Mouse (Mus musculus): ENCODE measurements around the gene Cd22. TPM values are rescaled to one million over a fixed set of nuclear protein-coding genes. Genes with fewer than 3 reads are reported as not detected.
"Not testable (repeated sequence)": the region's sequence is repeated elsewhere in the genome, so short reads cannot be mapped to it uniquely, and the experiment has no call there.

The Cd22 gene
- not detected in 2 replicates for polyA plus RNA-seq (2016; fragmentation: Nextera tagmentation; extraction: Ambion mirVana)

DNA sequence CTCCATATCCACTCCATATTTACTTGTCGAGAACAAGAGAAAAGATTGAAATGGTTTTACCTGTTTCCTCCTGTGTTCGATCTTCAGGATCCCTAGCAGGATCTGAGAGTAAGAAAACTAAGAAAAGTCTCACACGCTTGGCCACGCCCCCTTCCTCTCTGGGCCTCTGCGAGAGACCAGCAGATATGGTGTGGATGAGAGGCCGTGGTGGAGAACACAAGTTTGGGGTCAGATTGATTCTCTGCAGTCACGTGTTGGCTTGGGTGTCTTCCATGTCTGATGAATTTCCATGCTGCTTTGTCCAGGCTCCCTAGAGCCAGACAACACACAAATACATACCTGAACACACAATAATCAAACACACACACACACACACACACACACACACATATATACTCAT lies at the start of gene Cd22:
Gene Cd22, minus strand, starts transcription at position 167 of the 400 bp plus-strand sequence.
- Histone ChIP-seq H3K4me3 (replicated peaks) (no peak within 1 kb of the TSS), H3K36me3 (replicated peaks) (no peaks in the 10 kb centered on the region), H3K4me2 (no peak within 1 kb of the TSS), H3K9ac (no peak within 1 kb of the TSS), H3K9me3 (no peaks in the 10 kb centered on the region), H3K27ac (no peak within 1 kb of the TSS), H3K4me1 (no peaks in the 10 kb centered on the region), H3K27me3 (no peaks in the 10 kb centered on the region)
- no peak for ATAC-seq (ENCODE audit: low FRiP score)
- WGBS: 69% methylated on average over 7 of the region's 7 CpGs

DNA sequence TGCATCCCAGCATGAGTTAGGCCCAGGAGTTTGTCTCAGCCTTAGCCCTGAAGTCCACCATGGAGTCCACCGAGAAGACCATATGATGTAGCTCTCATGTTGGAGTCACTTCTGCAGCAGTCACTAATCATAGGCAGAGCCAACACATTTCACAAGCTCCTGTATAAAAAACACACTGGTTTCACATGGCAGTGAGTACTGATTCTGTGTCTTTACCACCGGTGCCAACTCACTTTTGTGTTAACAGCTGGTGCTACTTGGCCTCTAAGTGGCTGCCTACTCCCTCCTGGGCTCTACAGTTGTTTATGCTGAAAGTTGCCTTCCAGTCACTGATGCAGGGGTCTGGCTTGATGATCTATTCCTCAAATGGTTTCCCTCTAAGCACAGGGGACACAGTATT lies 44.4 kb upstream of the Cd22 start, which contains the start of gene Hamp2:
Gene Hamp2, minus strand, starts transcription at position 101 of the 400 bp plus-strand sequence.
- not testable (repeated sequence) for H3K4me3 ChIP-seq (replicated peaks); H3K4me1 ChIP-seq; H3K27ac ChIP-seq; H3K4me2 ChIP-seq; H3K9ac ChIP-seq; ATAC-seq (ENCODE audit: low FRiP score); H3K27me3 ChIP-seq; H3K36me3 ChIP-seq (replicated peaks); H3K9me3 ChIP-seq
- WGBS: 83% methylated on average over 2 of the region's 2 CpGs

GRCm38 (mm10) chr7:30924071-30924470 lies 43.9 kb upstream of the Cd22 start:
- H3K27me3 ChIP-seq: no peaks in the 10 kb centered on the region
- H3K9me3 ChIP-seq: no peaks in the 10 kb centered on the region
- no peaks in the 10 kb centered on the region for H3K36me3 ChIP-seq (replicated peaks)
- H3K9ac ChIP-seq: no peak overlapping the region
- no peaks in the 10 kb centered on the region for H3K4me1 ChIP-seq
- no peak overlapping the region for H3K27ac ChIP-seq
- H3K4me3 ChIP-seq (replicated peaks): no peak overlapping the region
- no peak for ATAC-seq (ENCODE audit: low FRiP score)
- H3K4me2 ChIP-seq: no peak overlapping the region
- 69% methylated on average over 3 of the region's 3 CpGs for WGBS

- not testable (repeated sequence) for H3K9me3 ChIP-seq; H3K4me2 ChIP-seq; H3K27ac ChIP-seq; H3K4me1 ChIP-seq; H3K27me3 ChIP-seq; H3K4me3 ChIP-seq (replicated peaks); H3K36me3 ChIP-seq (replicated peaks); H3K9ac ChIP-seq; ATAC-seq (ENCODE audit: low FRiP score)
- WGBS: 46% methylated on average over 3 of the region's 3 CpGs
These were observed 42.3 kb upstream of the Cd22 start for GRCm38 (mm10) chr7:30922490-30922889.

GRCm38 (mm10) chr7:30920217-30920616 lies 40.1 kb upstream of the Cd22 start:
- Histone ChIP-seq H3K27me3 (no peaks in the 10 kb centered on the region), H3K9ac (no peak overlapping the region), H3K4me2 (no peak overlapping the region), H3K36me3 (replicated peaks) (no peaks in the 10 kb centered on the region), H3K27ac (no peak overlapping the region), H3K4me1 (peaks cover 4% of the 10 kb centered on the region), H3K4me3 (replicated peaks) (no peak overlapping the region), H3K9me3 (no peaks in the 10 kb centered on the region)
- 78% methylated on average over 3 of the region's 3 CpGs for WGBS
- ATAC-seq (ENCODE audit: low FRiP score): no peak

- Histone ChIP-seq H3K4me1 (peaks cover 4% of the 10 kb centered on the region), H3K27ac (no peak overlapping the region), H3K9ac (no peak overlapping the region), H3K9me3 (no peaks in the 10 kb centered on the region), H3K4me2 (no peak overlapping the region), H3K4me3 (replicated peaks) (no peak overlapping the region), H3K27me3 (no peaks in the 10 kb centered on the region), H3K36me3 (replicated peaks) (no peaks in the 10 kb centered on the region)
- ATAC-seq (ENCODE audit: low FRiP score): no peak
- WGBS: 48% methylated on average over 4 of the region's 4 CpGs
These were observed 37.1 kb upstream of the Cd22 start for GRCm38 (mm10) chr7:30917219-30917618.

GRCm38 (mm10) chr7:30916713-30917112 lies 36.6 kb upstream of the Cd22 start:
- no peak overlapping the region for H3K27ac ChIP-seq
- no peak for ATAC-seq (ENCODE audit: low FRiP score)
- peaks cover 4% of the 10 kb centered on the region for H3K4me1 ChIP-seq
- H3K36me3 ChIP-seq (replicated peaks): no peaks in the 10 kb centered on the region
- H3K9me3 ChIP-seq: no peaks in the 10 kb centered on the region
- no peak overlapping the region for H3K4me3 ChIP-seq (replicated peaks)
- no peak overlapping the region for H3K9ac ChIP-seq
- H3K27me3 ChIP-seq: no peaks in the 10 kb centered on the region
- 12% methylated on average over 6 of the region's 6 CpGs for WGBS
- H3K4me2 ChIP-seq: no peak overlapping the region

- Histone ChIP-seq H3K27me3 (no peaks in the 10 kb centered on the region), H3K27ac (no peak within 1 kb of the TSS), H3K4me2 (no peak within 1 kb of the TSS), H3K4me3 (replicated peaks) (no peak within 1 kb of the TSS), H3K9ac (no peak within 1 kb of the TSS), H3K9me3 (no peaks in the 10 kb centered on the region), H3K36me3 (replicated peaks) (no peaks in the 10 kb centered on the region), H3K4me1 (peaks cover 4% of the 10 kb centered on the region)
- WGBS: 78% methylated on average over 8 of the region's 8 CpGs
- ATAC-seq (ENCODE audit: low FRiP score): no peak
These were observed 34.6 kb upstream of the Cd22 start, which contains the start of gene Mag for GRCm38 (mm10) chr7:30914732-30915131. Mag (minus strand) TSS chr7:30914873.

- Histone ChIP-seq H3K4me3 (replicated peaks) (no peak overlapping the region), H3K9ac (no peak overlapping the region), H3K36me3 (replicated peaks) (no peaks in the 10 kb centered on the region), H3K27me3 (peaks cover 22% of the 10 kb centered on the region), H3K27ac (no peak overlapping the region), H3K4me2 (no peak overlapping the region), H3K4me1 (peaks cover 9% of the 10 kb centered on the region), H3K9me3 (no peaks in the 10 kb centered on the region)
- no peak for ATAC-seq (ENCODE audit: low FRiP score)
- 78% methylated on average over 6 of the region's 6 CpGs for WGBS
These were observed 29.6 kb upstream of the Cd22 start for GRCm38 (mm10) chr7:30909773-30910172.

- 0 out of 2 replicates have a peak overlapping the region, but pooled peaks have one; percentile 25 for H3K9ac ChIP-seq
- peaks cover 22% of the 10 kb centered on the region for H3K27me3 ChIP-seq
- H3K27ac ChIP-seq: no peak overlapping the region
- H3K9me3 ChIP-seq: no peaks in the 10 kb centered on the region
- peak; percentile 23; the same call in 1 of the 2 replicates for ATAC-seq (ENCODE audit: low FRiP score)
- H3K4me2 ChIP-seq: peak overlapping the region; percentile 55
- peak overlapping the region; percentile 30 for H3K4me3 ChIP-seq (replicated peaks)
- H3K36me3 ChIP-seq (replicated peaks): no peaks in the 10 kb centered on the region
- WGBS: 31% methylated on average over 17 of the region's 17 CpGs
- peaks cover 9% of the 10 kb centered on the region for H3K4me1 ChIP-seq
These were observed 28.9 kb upstream of the Cd22 start for GRCm38 (mm10) chr7:30908992-30909431.

DNA sequence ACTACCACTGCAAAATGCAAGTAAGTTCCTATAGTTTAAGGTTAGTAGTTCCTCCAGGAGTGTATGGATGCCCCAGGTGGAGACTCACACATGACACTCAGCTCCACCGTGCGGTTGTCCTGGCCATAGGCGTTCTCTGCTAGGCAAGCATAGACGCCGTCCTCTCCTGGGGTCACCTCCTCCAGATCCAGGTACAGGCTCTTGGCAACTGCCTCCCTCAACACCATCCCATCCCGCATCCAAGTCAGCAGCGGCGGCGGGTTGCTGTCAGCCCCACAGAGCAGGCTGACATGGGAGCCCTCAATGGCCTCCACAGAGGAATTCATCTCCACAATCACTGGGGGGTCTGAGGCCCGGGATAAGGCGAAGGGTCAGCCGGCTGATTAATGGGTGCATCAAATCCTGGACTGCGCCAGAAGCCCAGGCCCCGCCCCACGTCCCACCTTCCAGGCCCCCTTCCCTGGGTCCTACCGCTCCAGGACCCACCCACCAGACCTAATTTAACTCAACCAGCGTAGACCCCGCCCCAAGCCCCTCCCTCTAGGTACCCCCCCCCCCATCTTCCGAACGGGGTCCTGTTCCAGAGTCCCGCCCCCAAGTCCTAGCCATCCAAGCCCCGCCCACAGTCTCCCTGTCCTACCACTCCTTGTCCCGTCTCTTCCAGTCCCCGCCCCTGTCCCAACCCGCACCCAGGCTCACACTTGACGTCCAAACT lies 28.3 kb upstream of the Cd22 start:
- WGBS: 3% methylated on average over 21 of the region's 26 CpGs
- peak overlapping the region; percentile 55 for H3K4me2 ChIP-seq
- H3K9ac ChIP-seq: 0 out of 2 replicates have a peak overlapping the region, but pooled peaks have one; percentile 25
- peak overlapping the region; percentile 30 for H3K4me3 ChIP-seq (replicated peaks)
- no peaks in the 10 kb centered on the region for H3K9me3 ChIP-seq
- H3K36me3 ChIP-seq (replicated peaks): no peaks in the 10 kb centered on the region
- ATAC-seq (ENCODE audit: low FRiP score): peak; percentile 55; the same call in 1 of the 2 replicates
- H3K4me1 ChIP-seq: peaks cover 9% of the 10 kb centered on the region
- peaks cover 22% of the 10 kb centered on the region for H3K27me3 ChIP-seq
- no peak overlapping the region for H3K27ac ChIP-seq

DNA sequence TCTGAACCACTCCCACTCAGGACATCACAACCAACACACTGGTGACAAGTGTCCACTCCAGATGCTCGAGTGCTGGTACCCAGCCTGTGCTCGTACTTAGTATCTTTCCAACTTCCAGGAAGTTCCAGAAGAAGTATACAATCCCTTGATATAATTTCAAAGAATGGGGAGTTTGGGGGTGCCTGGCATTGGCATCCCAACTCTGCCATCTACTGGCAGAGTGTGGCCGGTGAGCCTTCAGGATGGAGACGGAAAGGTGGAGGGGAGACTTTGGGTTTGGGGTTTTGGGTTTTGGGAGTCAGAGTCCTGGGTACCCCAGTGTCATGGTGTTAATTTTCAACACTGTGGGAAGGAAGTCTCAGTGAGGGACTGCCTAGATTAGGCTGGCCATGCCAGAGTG lies 23.9 kb upstream of the Cd22 start:
- Histone ChIP-seq H3K36me3 (replicated peaks) (no peaks in the 10 kb centered on the region), H3K27ac (no peak overlapping the region), H3K4me3 (replicated peaks) (no peak overlapping the region), H3K4me1 (peaks cover 9% of the 10 kb centered on the region), H3K9me3 (no peaks in the 10 kb centered on the region), H3K9ac (no peak overlapping the region), H3K27me3 (peaks cover 22% of the 10 kb centered on the region), H3K4me2 (no peak overlapping the region)
- 53% methylated on average over 4 of the region's 4 CpGs for WGBS
- no peak for ATAC-seq (ENCODE audit: low FRiP score)

GRCm38 (mm10) chr7:30895217-30895616 lies 15.1 kb upstream of the Cd22 start:
- no peak for ATAC-seq (ENCODE audit: low FRiP score)
- Histone ChIP-seq H3K4me2 (no peak overlapping the region), H3K27ac (no peak overlapping the region), H3K27me3 (no peaks in the 10 kb centered on the region), H3K4me1 (no peaks in the 10 kb centered on the region), H3K36me3 (replicated peaks) (no peaks in the 10 kb centered on the region), H3K9me3 (no peaks in the 10 kb centered on the region), H3K9ac (no peak overlapping the region), H3K4me3 (replicated peaks) (no peak overlapping the region)
- 90% methylated on average over 3 of the region's 3 CpGs for WGBS

Data from forebrain, embryonic 12.5 days (tissue).